Mouse (Mus musculus): ENCODE results near the gene Synj1. TPM values are rescaled to one million over a fixed set of nuclear protein-coding genes. Genes with fewer than 3 reads are reported as not detected.

Gene Synj1
- total RNA-seq (2021): 36.9 and 42.8 TPM in 2 replicates
- long read RNA-seq, experiment 1, partial matches to known transcripts: 0 of 3 reads
- long read RNA-seq, experiment 1, other reads (novel, unspliced or antisense): 2 of 3 reads
- long read RNA-seq, experiment 2, partial matches to known transcripts: 1 of 3 reads
- long read RNA-seq, experiment 2, other reads (novel, unspliced or antisense): 2 of 3 reads

GRCm38 (mm10) chr16:91011021-91011683, at the start of gene Synj1:
Gene Synj1 (minus strand): TSS chr16:91011308.
- peak; percentile 95 for DNase-seq

DNA sequence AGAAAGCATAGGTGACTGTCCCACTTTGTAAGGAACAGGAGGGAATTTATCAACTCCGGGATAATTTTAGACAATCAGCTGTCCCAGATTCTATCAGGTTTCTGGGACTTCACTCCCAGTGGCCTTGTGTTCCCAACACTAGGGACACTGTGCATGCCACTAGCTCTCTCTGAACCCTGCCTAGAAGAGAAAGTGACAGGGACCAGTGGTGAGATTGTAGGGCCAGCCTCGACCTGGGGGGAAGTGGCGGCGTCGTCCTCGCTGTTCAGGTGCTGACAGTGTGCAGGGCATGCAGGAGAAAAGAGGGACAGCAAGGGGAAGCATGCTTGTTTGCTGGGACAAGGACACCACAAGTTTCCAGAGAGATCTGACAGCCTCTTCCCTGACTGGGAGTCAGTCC, 46.6 kb upstream of the Synj1 start:
- DNase-seq: no peak

- no peak for DNase-seq
These were observed 46.2 kb upstream of the Synj1 start for GRCm38 (mm10) chr16:91057261-91057660.

DNA sequence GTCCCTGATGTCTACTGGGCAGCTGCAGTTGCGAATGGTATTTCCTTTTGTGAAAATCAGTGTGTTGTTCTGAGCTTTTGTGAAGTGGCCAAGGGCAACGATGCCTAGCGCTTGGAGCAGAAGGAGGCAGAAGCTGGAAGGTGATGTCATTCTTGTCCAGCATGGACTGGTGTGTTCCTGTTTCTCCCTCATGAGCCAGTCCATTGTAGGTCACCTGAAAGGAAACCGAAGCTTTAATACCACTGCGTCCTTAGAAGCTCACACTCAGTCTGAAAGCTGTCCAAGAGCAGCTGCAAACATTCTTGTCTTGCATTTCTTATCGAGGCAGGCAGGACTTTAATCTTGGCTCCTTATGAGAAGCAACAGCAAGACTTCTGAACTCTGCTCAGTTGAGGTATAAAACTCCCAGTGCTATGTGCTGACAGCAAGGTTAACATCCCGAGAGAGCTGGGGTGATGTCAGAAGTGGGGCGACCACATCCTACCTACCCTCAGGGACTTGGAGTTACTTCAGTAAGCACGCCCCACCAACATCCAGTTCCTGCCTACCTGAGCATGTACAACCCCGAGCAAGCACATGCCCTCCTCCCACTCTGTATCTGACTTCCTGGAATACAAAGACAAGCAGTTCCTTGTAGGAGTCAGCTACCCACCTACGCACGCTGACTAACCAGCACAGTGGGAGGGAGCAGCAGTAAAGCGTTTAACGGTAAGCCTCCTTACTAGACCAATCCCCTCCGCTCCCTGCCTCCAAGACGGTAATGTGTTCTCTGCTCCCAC, 45.1 kb upstream of the Synj1 start:
- DNase-seq: no peak

DNA sequence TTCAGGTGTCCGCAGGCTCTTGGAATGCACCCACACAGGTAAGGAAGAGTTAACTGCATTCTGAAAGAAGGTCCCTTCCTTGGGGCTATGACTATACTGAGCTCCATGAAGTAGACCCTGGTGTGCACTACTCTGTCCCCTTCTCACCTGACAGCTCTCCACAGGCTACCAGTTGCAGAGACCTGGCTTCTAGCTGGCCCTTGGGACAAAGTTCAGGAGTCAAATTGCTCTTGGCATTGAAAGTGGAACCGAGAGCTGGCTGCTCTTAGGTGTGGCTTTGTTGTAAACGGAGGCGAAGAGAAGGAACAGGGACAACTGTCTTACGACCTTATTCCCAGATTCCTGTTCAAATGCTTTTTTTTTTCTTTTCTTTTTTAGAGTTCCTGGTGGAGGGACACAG, 44.0 kb upstream of the Synj1 start:
- no peak for DNase-seq

DNA sequence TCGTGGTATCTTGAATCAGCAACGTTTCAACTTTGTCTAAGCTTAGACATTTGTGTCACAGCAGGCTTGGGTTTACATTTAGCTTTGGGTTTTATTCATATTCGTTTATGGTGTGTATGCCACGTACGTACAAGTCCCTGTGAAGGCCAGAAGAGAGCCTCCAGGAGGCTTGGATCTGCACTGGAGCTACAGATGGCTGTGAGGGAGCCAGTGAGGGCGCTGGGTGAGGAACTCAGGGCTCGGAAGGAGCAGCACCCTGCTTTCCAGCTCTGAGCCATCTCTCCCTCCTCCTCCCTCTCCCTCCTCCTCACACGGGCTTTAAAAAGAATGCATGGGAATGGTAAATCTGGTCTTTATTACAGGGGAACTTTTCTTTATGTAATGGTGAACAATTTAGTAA, 42.5 kb upstream of the Synj1 start:
- DNase-seq: no peak

- DNase-seq: peak; percentile 72
These were observed 34.4 kb upstream of the Synj1 start for GRCm38 (mm10) chr16:91045511-91045910.

GRCm38 (mm10) chr16:91044270-91045182, 33.4 kb upstream of the Synj1 start, which contains the start of gene Paxbp1:
Gene Paxbp1 (minus strand): TSS chr16:91044543.
- DNase-seq: peak; percentile 99

DNA sequence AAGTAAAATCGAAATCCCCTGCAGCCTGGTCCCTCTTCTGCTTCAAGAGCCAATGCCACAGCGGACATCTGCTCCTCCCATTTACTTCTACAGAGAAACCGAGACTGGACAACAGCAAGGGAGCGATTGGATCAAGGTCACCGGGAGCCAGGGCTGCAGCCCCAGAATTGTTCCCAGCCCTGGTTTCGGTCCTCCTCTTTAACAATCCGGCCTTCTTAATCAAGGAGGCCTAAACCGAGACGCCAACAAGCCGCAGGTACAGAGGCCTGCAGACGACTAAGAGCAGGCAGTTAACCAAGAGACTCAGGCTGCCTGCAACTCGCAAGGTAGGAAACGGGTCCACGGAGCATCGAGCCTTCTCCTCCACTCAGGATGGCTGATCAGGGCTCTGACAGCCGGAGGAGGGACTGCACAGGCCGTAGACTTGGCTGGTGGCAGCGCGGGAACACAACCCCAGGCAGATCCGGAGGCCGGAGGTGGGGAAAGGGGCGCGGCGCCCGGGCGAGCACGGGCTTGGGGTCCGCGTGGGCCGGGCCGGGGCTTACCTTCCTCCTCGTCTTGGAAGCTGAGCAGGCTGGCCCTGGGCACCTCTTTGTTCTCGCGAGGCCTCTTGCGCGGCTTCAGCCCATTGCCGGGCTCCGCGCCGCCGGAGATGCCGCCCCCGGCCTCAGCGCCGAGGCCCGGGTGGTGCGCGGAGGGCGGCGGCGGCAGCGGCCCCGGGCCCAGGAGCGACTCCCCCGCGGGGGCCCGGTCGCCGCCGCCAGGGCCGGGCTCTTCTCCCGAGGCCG, 32.5 kb upstream of the Synj1 start:
- DNase-seq: peak; percentile 83

DNA sequence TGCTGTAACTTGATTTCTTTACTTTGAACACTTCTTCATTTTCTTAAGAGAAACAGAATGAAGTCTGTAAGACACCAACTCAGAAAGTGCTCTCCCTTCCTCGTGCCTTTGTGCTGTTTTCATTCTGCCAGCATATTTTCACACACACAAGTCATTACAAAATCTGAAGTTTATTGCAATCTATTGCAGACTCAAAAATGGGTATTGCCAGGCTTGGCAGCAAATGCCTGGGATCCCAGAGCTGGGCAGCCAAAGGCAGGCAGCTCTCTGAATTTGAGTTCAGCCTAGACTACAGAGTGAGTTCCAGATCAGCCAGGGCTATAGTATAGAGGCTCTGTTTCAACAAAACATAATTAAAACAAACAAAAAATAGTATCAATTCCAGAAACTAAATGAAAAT, 31.5 kb upstream of the Synj1 start:
- peak; percentile 40 for DNase-seq

GRCm38 (mm10) chr16:91035866-91036265, 24.8 kb upstream of the Synj1 start:
- DNase-seq: no peak

GRCm38 (mm10) chr16:91030751-91031150, 19.6 kb upstream of the Synj1 start:
- no peak for DNase-seq

DNA sequence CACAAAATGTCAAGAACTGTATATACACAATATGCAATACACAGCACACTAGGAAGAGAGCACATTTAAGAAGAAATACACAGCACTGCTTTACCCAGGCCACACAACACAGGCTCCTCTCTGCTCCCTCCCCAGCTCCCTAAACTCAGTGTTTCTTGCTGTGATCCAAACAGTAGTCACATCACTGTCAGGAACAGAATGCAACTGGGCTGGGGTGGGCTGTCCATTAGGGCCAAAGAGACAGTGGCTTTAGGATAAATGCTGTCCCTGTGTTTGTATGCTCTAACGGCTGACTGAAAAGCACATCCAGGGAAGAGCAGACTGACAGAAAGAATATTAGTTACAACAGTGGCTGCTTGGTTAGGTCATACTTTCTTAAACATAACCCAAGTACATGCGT, 18.8 kb upstream of the Synj1 start:
- DNase-seq: no peak

GRCm38 (mm10) chr16:91029161-91029743, 18.1 kb upstream of the Synj1 start:
- no peak for DNase-seq

- DNase-seq: no peak
These were observed 15.2 kb upstream of the Synj1 start for GRCm38 (mm10) chr16:91026290-91026689.

DNA sequence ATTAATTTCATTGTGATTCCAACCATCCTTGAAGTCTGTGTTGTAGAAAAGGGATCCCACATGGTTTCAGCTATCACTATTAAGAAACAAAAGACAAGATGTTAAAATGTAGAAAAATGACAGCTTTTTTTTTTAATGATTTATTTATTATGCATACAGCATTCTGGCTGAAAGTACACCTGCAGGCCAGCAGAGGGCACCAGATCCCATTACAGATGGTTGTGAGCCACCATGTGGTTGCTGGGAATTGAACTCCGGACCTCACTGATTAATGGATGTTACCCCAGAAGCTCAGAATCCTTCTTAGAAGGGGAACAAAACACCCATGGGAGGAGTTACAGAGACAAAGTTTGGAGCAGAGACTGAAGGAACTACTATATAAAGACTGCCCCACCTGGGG, 12.3 kb upstream of the Synj1 start:
- peak; percentile 50 for DNase-seq

GRCm38 (mm10) chr16:91020842-91021483, 9.9 kb upstream of the Synj1 start:
- DNase-seq: no peak

DNA sequence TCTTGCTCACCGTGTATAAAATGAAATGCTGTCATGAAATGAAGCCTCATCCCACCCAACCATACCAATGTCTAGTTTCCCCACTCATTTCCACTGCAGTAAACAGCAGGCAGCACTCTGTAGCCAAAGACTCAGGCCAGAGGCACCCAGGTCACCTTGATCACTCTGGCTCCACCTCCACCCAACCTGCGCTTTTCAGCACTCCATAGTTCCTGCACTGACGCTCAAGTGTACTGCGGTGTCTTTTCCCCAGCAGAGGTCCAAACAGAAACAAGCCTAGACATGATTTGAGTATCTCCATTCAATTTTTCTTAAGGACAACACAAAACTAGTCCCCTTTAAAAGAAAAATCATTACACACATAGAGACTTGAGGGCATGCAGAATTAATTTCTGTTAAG, 8.4 kb upstream of the Synj1 start:
- DNase-seq: no peak

- DNase-seq: peak; percentile 54
These were observed 4.7 kb upstream of the Synj1 start for GRCm38 (mm10) chr16:91015761-91016160.

- no peak for DNase-seq
These were observed 739 bp upstream of the Synj1 start for GRCm38 (mm10) chr16:91011847-91012246.

Measured in adrenal gland, postnatal 14 days (tissue).